Mouse (Mus musculus): Measurements from ENCODE around the gene Samhd1.
"Not testable (repeated sequence)": the region's sequence is repeated elsewhere in the genome, so short reads cannot be mapped to it uniquely, and the experiment has no call there.

Samhd1 gene

GRCm38 (mm10) chr2:157135014-157135413 lies at the start of gene Samhd1:
TSS of gene Samhd1 (minus strand) at chr2:157135265.
- DNase-seq (ENCODE audit: low read depth, low spot score) = peak; percentile 96

DNA sequence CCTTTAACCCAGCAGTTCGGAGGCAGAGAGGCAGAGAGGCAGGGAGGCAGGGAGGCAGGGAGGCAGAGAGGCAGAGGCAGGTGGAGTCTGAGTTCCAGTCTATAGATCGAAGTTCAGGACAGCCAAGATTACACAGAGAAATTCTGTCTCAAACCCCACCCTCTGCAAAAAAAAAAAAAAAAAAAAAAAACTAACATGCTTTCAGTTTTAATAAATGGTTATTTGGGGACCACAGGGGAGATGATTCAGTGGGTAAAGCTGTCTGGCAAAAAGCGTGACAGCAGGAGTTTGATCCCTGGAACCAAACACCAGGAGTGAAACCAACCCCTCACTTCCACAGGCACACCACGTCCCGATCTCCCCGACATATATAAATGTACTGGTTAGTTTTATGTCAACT lies 43.1 kb upstream of the Samhd1 start:
- no peak for DNase-seq (ENCODE audit: low read depth, low spot score)

DNA sequence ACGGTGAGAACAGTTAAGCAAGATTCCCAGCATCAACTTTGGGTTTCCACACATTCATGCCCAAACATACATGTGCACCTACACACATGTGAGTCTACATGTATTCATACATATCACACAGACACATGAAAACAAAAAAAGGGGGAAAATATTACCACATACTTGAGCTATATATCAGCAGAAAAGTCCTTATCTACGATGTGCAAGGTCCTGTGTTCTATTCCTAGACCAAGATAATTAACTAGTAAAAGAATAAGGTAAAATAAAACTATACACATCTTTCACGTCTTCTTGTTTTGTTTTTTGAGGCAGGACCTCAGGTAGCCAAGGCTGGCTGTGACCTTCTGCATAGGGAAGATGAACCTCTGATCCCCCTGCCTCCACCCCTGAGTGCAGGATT lies 41.2 kb upstream of the Samhd1 start:
- DNase-seq (ENCODE audit: low read depth, low spot score) = no peak

GRCm38 (mm10) chr2:157174416-157174815 lies 39.4 kb upstream of the Samhd1 start:
- DNase-seq (ENCODE audit: low read depth, low spot score) = no peak

DNA sequence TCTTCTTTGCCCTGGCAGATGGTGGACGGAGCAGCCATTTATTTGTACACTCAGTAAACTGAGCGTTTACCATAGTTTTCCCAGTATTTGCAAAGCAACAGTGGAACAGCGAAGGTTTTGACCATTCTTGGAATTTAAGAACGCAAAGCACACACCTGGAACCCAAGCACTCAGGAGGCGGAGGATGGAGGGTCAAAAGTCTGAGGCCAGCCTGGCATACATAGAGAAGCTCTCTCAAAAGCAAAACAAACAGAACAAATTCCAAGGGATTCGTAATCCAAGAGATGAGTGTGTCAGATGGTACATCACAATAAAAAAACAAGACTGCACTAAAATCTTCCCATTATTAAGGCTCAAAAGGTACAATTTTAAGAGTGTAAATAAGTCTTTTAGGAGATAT lies 38.5 kb upstream of the Samhd1 start:
- no peak for DNase-seq (ENCODE audit: low read depth, low spot score)

DNA sequence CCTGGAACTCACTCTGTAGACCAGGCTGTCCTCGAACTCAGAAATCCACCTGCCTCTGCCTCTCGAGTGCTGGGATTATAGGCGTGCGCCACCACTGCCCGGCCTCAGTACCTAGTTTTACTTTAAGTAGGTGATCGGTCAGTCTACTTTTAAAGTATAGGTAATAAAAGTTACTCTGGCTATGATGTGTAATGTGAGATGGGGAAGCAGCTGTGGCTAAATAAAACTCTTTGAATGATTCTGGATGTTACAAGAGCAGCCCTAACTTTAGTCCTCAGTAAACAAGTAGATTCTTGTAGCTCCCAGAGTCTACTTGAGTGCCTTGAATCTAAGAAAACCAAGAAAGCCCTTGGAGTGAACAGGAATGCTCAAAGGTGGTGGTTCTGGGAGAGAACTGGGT lies 37.9 kb upstream of the Samhd1 start:
- no peak for DNase-seq (ENCODE audit: low read depth, low spot score)

GRCm38 (mm10) chr2:157170626-157171025 lies 35.6 kb upstream of the Samhd1 start:
- DNase-seq (ENCODE audit: low read depth, low spot score) = no peak

DNA sequence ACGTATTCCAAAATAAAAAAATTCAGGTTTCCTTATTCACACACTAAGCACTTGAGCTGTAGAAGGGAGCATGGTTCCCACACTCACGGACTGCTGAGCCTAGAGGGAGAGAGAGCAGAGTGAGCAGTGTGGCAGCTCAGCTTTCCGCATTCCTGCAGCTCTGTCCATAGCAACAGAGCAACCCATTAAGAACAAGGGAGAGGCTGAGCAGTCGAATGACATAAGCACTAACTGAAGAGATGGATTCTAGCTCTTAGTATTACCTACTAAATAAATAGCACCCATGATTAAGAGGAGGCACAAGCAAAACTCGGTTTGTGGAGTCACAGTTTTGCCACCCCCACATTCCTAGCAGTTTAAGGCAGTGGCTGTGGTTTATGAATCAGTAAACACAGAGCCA lies 35.1 kb upstream of the Samhd1 start:
- DNase-seq (ENCODE audit: low read depth, low spot score) = no peak

GRCm38 (mm10) chr2:157166371-157167080 lies 31.5 kb upstream of the Samhd1 start:
- DNase-seq (ENCODE audit: low read depth, low spot score) = no peak

DNA sequence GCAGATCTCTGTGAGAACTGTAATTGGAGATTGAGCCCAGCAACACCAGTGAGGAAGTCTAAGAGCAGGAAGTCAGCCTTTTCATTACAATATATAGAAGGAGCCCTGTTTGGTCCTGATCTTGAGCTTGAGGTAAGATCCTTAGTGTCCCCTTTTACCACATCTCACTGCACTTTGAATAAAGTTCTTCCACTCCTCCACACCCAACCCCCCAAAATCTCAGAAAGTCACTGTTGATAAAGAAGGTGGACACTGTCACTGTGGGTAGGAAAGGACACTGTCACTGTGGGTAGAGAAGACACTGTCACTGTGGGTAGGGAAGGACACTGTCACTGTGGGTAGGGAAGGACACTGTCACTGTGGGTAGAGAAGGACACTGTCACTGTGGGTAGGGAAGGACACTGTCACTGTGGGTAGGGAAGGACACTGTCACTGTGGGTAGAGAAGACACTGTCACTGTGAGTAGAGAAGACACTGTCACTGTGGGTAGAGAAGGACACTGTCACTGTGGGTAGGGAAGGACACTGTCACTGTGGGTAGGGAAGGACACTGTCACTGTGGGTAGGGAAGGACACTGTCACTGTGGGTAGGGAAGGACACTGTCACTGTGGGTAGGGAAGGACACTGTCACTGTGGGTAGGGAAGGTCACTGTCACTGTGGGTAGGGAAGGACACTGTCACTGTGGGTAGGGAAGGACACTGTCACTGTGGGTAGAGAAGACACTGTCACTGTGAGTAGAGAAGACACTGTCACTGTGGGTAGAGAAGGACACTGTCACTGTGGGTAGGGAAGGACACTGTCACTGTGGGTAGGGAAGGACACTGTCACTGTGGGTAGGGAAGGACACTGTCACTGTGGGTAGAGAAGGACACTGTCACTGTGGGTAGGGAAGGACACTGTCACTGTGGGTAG lies 30.5 kb upstream of the Samhd1 start:
- DNase-seq (ENCODE audit: low read depth, low spot score) = not testable (repeated sequence)

DNA sequence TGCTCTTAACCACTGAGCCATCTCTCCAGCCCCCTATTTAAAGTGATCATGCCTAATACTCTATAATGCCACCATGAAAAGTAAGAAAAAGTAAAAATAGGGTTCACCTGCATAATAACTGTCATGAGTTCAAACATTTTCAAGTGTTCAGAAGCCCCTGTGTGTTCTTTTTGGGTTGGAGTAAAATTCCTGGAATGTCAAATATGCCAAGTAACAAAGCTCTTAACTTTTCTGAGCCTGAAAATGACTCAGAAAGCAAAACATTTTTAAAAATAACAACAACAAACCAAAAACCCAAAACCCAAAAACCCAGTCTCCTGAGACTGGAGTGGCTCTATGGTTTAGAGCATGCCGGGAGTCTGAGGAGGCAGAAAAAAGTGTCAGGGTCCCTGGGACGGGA lies 29.0 kb upstream of the Samhd1 start:
- no peak for DNase-seq (ENCODE audit: low read depth, low spot score)

GRCm38 (mm10) chr2:157156079-157156478 lies 21.0 kb upstream of the Samhd1 start:
- no peak for DNase-seq (ENCODE audit: low read depth, low spot score)

GRCm38 (mm10) chr2:157153235-157153634 lies 18.2 kb upstream of the Samhd1 start:
- DNase-seq (ENCODE audit: low read depth, low spot score) = no peak

DNA sequence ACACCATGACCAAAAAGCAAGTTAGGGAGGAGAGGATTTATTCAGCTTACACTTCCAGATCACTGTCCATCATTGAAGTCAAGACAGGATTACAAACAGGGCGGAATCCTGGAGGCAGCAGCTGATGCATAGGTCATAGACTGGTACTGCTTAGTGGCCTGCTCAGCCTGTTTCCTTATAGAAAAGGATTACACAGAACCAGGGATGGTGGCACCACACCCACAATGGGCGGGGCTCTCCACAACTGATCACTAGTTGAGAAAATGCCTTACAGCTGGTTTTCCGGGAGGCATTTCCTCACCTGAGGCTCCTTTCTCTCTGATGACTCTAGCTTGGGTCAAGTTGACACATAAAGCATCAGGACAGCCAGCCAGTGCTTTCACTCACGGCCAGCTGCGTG lies 13.4 kb upstream of the Samhd1 start:
- peak; percentile 59 for DNase-seq (ENCODE audit: low read depth, low spot score)

- DNase-seq (ENCODE audit: low read depth, low spot score) = no peak
Measured at GRCm38 (mm10) chr2:157147397-157148020, 12.4 kb upstream of the Samhd1 start.

GRCm38 (mm10) chr2:157145173-157145572 lies 10.1 kb upstream of the Samhd1 start:
- DNase-seq (ENCODE audit: low read depth, low spot score) = no peak

DNA sequence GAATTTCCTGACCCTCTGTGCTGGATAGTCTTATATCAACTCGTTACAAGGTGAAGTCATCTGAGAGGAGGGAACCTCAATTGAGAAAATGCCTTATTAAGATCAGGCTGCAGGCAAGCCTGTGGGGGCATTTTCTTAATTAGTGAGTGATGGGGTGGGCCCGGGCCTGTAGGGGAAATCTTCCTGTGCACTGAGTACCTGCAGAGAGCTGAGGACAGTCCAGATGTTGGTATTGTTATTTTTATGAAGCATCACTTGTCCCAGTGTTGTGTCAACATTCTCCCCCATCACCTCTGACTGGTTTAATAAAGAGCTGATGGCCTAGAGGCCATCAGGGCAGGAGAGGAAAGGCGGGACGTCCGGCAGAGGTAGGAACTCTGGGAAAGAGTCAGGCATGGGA lies 9.1 kb upstream of the Samhd1 start:
- DNase-seq (ENCODE audit: low read depth, low spot score) = peak; percentile 8

DNA sequence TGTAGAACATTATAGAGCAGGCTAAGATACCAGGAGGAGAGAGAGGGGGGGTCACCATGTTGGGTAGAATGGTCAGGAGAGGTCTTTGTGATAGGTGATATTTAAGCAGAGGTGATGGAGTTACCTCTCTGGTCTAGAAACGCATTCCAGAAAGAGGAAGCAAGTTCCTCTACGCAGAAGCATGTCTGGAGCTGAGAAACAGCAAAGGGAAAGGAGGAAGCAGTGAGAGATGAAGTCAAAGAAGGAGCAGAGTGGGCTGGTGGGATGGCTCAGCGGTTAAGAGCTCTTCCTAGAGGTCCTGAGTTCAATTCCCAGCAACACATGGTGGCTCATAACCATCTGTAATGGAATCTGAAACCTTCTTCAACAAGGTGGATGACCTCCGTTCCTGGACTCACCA lies 6.9 kb upstream of the Samhd1 start:
- DNase-seq (ENCODE audit: low read depth, low spot score) = no peak

DNA sequence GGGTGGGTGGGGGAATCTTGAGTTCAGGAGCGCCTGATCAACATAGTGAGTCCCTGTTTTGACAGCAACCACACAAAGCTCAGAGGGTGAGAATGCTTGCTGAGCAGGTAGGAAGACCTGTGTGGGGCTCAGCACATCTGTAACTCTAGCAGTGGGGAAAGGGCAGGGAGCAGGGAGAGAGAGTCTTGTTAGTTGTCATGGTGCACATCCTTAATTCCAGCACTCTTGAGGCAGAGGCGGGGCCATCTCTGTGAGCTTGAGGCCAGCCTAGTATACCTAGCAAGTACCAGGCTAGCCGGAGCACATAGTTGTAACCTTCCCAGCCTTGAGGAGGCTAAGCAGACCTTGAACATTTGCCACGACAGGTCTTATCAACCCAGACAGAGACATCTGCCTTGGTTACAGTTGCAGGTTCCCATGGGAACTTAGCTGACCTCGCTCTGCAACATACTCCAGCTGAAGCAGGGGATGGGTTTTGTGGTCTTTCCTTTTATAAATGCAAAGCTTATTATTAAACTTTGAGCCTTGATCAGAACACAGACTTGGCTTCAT lies 4.3 kb upstream of the Samhd1 start:
- no peak for DNase-seq (ENCODE audit: low read depth, low spot score)

DNA sequence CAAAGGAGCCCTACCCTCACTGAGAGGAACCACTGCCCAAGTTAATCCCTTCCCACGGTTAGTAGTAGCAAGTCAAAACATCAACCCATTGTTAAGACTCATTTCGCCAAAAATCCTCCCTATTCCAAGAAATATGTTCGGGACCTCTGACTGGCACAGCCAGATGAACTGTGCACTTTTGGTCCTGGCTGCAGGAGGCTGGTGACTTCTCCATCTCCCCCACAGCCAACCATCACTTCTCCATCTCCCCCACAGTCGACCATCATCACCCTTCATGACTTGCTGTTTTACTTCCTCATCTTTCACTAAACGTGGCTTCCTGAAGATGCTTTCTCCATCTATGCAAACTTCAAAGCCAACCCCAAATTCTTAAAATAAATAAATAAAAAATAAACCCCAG lies 3.7 kb upstream of the Samhd1 start:
- DNase-seq (ENCODE audit: low read depth, low spot score) = no peak

DNA sequence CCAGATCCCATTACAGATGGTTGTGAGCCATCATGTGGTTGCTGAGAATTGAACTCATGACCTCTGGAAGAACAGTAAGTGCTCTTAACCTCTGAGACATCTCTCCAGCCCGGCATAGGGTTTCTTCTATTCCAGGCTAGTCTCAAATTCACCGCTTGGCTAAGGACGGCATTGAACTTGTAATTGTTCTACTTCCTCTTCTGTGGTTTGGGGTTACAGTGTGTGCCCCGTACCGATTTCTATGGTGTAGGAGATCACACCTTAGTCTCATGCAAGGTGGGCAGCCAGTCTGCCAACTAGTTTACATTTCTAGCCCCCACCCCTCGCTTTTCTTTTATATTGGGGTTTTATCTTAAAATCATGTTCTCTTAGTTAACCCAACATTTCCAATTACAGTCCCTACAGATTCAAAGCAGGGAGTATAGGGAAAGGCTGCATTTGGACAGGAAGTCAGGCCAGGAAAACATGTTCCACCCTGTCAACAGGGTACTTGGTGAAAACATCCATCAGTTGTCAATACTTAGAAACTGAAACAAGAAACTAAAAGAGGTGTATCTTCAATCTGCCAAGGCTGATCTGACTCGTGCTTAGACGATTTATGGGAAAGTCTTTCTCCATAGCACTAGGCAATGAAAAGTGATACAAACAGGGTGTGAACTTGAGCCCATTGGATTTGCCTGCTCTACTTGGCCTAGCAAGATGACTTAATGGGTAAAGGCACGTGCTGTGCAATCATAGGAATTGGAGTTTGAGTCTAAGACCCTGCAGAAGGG lies 3.1 kb upstream of the Samhd1 start:
- DNase-seq (ENCODE audit: low read depth, low spot score) = no peak

Data from ZHBTc4 (cell line).